Comparison of ENCODE assay signal across 13 mouse cellular contexts in genomic region chr15:85409245-85409783, GRCm38 (mm10).
DNase-seq lines count a peak whose midpoint lies in the region; ATAC-seq and TF ChIP-seq lines count a peak whose summit lies in the region.
"Had no signal": no experiment of that assay in that cellular context is flagged by ENCODE, and none has a peak within 500 bp of the region (broad histone marks: within the 10 kb centered on the region; RNA-seq: fewer than 3 reads in every experiment).

No protein-coding gene starts in this region.

- no peak for ATAC-seq in limb, embryonic 14.5 days (ENCODE audit: low FRiP score, low read depth)
- ATAC-seq in limb, embryonic 15.5 days (ENCODE audit: insufficient number of reproducible peaks, low FRiP score, low TSS enrichment, low read depth): peak; percentile 52; the same call in 1 of the 2 replicates
- ATAC-seq: inflammation-experienced regulatory T-cells, adult 6 months had no signal

- intact Hi-C loops in heart, postnatal 36 days (cut with DNase I): no loop called here
- intact Hi-C loops in left cerebral cortex, postnatal 10 days (cut with DNase I): loop anchor here (5.0 kb wide), 1 partner anchor 48 kb away; no protein-coding TSS in a partner anchor

- no peaks in the 10 kb centered on the region for H3K9me3 ChIP-seq in limb, embryonic 14.5 days (ENCODE audit: control insufficient read depth, low read length)
- no peaks in the 10 kb centered on the region for H3K9me3 ChIP-seq in limb, embryonic 10.5 days (replicated peaks)
- H3K9me3 ChIP-seq in limb, embryonic 15.5 days: no peaks in the 10 kb centered on the region
- H3K9me3 ChIP-seq: heart, embryonic 13.5 days; kidney, embryonic 15.5 days; lung, embryonic 15.5 days had no signal

- no peak overlapping the region for H3K4me3 ChIP-seq in limb, embryonic 14.5 days (replicated peaks; ENCODE audit: low read length)
- H3K4me3 ChIP-seq in limb, embryonic 10.5 days: no peak overlapping the region
- no peak overlapping the region for H3K4me3 ChIP-seq in limb, embryonic 15.5 days
- H3K4me3 ChIP-seq: heart, embryonic 13.5 days; kidney, embryonic 15.5 days; lung, embryonic 15.5 days had no signal

- 58% methylated on average over 8 of the region's 8 CpGs for WGBS in limb, embryonic 14.5 days
- 85% methylated on average over 8 of the region's 8 CpGs for WGBS in limb, embryonic 10.5 days
- 48% methylated on average over 8 of the region's 8 CpGs for WGBS in limb, embryonic 15.5 days

- no peak overlapping the region for H3K27ac ChIP-seq in limb, embryonic 14.5 days (replicated peaks; ENCODE audit: low read depth, low read length)
- H3K27ac ChIP-seq in limb, embryonic 10.5 days: no peak overlapping the region; the same call in 1 of the 2 replicates
- H3K27ac ChIP-seq in limb, embryonic 15.5 days: no peak overlapping the region
- H3K27ac ChIP-seq: heart, embryonic 13.5 days; kidney, embryonic 15.5 days; lung, embryonic 15.5 days had no signal

- DNase-seq in heart, adult 11 months: peak; percentile 62
- no peak for DNase-seq in heart, postnatal 36 days
- DNase-seq in limb, embryonic 14.5 days (ENCODE audit: low spot score): peak; percentile 52
- no peak for DNase-seq in limb, embryonic 10.5 days (ENCODE audit: low spot score)
- DNase-seq in thymus, postnatal 14 days: peak; percentile 75
- DNase-seq in left cerebral cortex, postnatal 10 days (ENCODE audit: extremely low spot score in 1 of 2, low spot score in 2 of 2): no peak
- DNase-seq in embryo, embryonic 11 days: no peak
- DNase-seq: liver had no signal

- no peak overlapping the region for H3K9ac ChIP-seq in limb, embryonic 14.5 days (ENCODE audit: low read depth, low read length, severe bottlenecking)
- H3K9ac ChIP-seq in limb, embryonic 15.5 days: no peak overlapping the region
- H3K9ac ChIP-seq: kidney, embryonic 15.5 days; lung, embryonic 15.5 days had no signal

- no peak overlapping the region for H3K4me2 ChIP-seq in limb, embryonic 14.5 days (replicated peaks; ENCODE audit: low read depth, low read length, severe bottlenecking)
- no peak overlapping the region for H3K4me2 ChIP-seq in limb, embryonic 15.5 days
- H3K4me2 ChIP-seq: heart, embryonic 13.5 days; kidney, embryonic 15.5 days; lung, embryonic 15.5 days had no signal

- H3K36me3 ChIP-seq in limb, embryonic 14.5 days (ENCODE audit: control insufficient read depth, insufficient read depth, low read length): peaks cover 13% of the 10 kb centered on the region
- H3K36me3 ChIP-seq in limb, embryonic 10.5 days: 0 out of 2 replicates have a peak, but pooled peaks cover 5% of the 10 kb centered on the region
- H3K36me3 ChIP-seq in limb, embryonic 15.5 days: peaks cover 7% of the 10 kb centered on the region; the same call in 1 of the 2 replicates
- H3K36me3 ChIP-seq: lung, embryonic 15.5 days had no signal

- no peaks in the 10 kb centered on the region for H3K27me3 ChIP-seq in limb, embryonic 14.5 days (ENCODE audit: control insufficient read depth, insufficient read depth, low read length)
- H3K27me3 ChIP-seq in limb, embryonic 10.5 days (ENCODE audit: low read depth, poor library complexity, severe bottlenecking): no peaks in the 10 kb centered on the region
- no peaks in the 10 kb centered on the region for H3K27me3 ChIP-seq in limb, embryonic 15.5 days
- H3K27me3 ChIP-seq: heart, embryonic 13.5 days; kidney, embryonic 15.5 days; lung, embryonic 15.5 days had no signal

- TF ChIP-seq POLR2A in limb, embryonic 14.5 days (IDR thresholded peaks at IDR 0.05; ENCODE audit: borderline replicate concordance, extremely low read depth, insufficient read depth, insufficient read length): no peak

- no peaks in the 10 kb centered on the region for H3K4me1 ChIP-seq in limb, embryonic 14.5 days (ENCODE audit: control insufficient read depth, insufficient read depth, low read length)
- H3K4me1 ChIP-seq in limb, embryonic 10.5 days: no peaks in the 10 kb centered on the region
- H3K4me1 ChIP-seq in limb, embryonic 15.5 days: peaks cover 16% of the 10 kb centered on the region; the same call in 1 of the 2 replicates
- H3K4me1 ChIP-seq: lung, embryonic 15.5 days had no signal

Comparison
In these comparisons a context has a peak if more than half of its experiments do, and no peak if none do; other contexts are left out.
1. DNase-seq: peak in heart, adult 11 months (single experiment), limb, embryonic 14.5 days (single experiment) and thymus, postnatal 14 days (single experiment); none in heart, postnatal 36 days (0 of 2), limb, embryonic 10.5 days (single experiment), left cerebral cortex, postnatal 10 days (0 of 2) and embryo, embryonic 11 days (single experiment).